Mouse (Mus musculus) hindbrain, embryonic 14.5 days (tissue): ENCODE results near the gene Ubr1. TPM values are rescaled to one million over a fixed set of nuclear protein-coding genes. Genes with fewer than 3 reads are reported as not detected.

Experiments used
- ATAC-seq: fragments of 200-750 bp; cut with Nextera tagmentation; 2 replicates; pipeline ENCODE4 v1.8.0; 2017; ENCODE audit warnings: moderate number of reproducible peaks, mild to moderate bottlenecking, moderate TSS enrichment, moderate library complexity; ENCODE audit not compliant: low FRiP score
- DNase-seq: peaks from one replicate; pipeline ENCODE4 v3.0.0-alpha.2; 2015; ENCODE audit warnings: low spot score
- H3K27ac ChIP-seq: fragments of 300-500 bp; sonication (generic); 2 replicates; pipeline ENCODE4 v1.5.1; 2014; ENCODE audit warnings: mild to moderate bottlenecking, moderate library complexity
- H3K27me3 ChIP-seq: fragments of 300-500 bp; sonication (generic); 2 replicates; pipeline ENCODE4 v1.6.1; 2014; ENCODE audit warnings: mild to moderate bottlenecking, low read length, mixed read lengths; ENCODE audit not compliant: control insufficient read depth, insufficient read depth
- H3K36me3 ChIP-seq: fragments of 300-500 bp; sonication (generic); replicated peaks from 2 replicates; pipeline ENCODE4 v1.6.1; 2014; ENCODE audit not compliant: control insufficient read depth, insufficient read depth
- H3K4me1 ChIP-seq: fragments of 300-500 bp; sonication (generic); replicated peaks from 2 replicates; pipeline ENCODE4 v1.6.1; 2014; ENCODE audit warnings: antibody characterized with exemption, low read length, mixed read lengths; ENCODE audit not compliant: control insufficient read depth, insufficient read depth
- H3K4me2 ChIP-seq: fragments of 300-500 bp; sonication (generic); replicated peaks from 2 replicates; pipeline ENCODE4 v1.6.1; 2014; ENCODE audit warnings: mild to moderate bottlenecking, moderate library complexity
- H3K4me3 ChIP-seq: fragments of 300-500 bp; sonication (generic); replicated peaks from 2 replicates; pipeline ENCODE4 v1.5.1; 2014; ENCODE audit warnings: mild to moderate bottlenecking, low read length
- H3K9ac ChIP-seq: fragments of 300-500 bp; sonication (generic); 2 replicates; pipeline ENCODE4 v1.6.1; 2014
- H3K9me3 ChIP-seq: fragments of 300-500 bp; sonication (generic); 2 replicates; pipeline ENCODE4 v1.6.1; 2016; ENCODE audit warnings: low read length; ENCODE audit not compliant: control insufficient read depth
- WGBS: fragments of 180-500 bp; shearing (Covaris S2); extraction: QIAGEN DNeasy Blood & Tissue Kit; methylation state at CpG from one replicate; pipeline ENCODE4 v1.1.7; 2014; 5-methylcytosine and 5-hydroxymethylcytosine counted together
- polyA plus RNA-seq: library from polyadenylated mRNA; unstranded; fragments of >200 nt; fragmentation: Nextera tagmentation; extraction: Ambion mirVana; gene quantifications from 2 replicates; pipeline ENCODE4 v1.2.1, GENCODE M21; 2014

Ubr1 gene
- polyA plus RNA-seq, 1 experiment from 2014 or later, result 32.8 TPM

DNA sequence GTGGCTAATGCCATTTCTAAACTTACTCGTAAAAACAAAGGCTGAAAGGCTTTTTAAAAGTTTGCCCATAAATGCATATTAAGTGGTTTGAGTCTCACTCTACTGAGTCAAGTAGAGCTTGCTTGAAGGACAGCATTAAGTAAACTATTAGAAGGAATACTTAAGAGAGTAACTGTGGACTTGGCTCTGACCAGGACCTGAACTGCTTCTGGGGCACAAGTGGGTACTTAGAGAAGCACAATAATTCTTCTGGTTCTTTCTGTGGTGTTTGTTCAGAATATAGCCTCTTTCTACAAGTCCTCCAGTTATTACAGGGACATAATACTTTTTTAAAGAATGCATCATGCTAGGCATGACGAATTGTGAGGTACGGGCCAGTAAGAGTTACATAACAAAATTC is 5.0 kb downstream of the Ubr1 start:
- Histone ChIP-seq H3K36me3 (peaks cover 16% of the 10 kb centered on the region), H3K27ac (no peak overlapping the region), H3K4me3 (no peak overlapping the region), H3K4me1 (peaks cover 15% of the 10 kb centered on the region), H3K4me2 (no peak overlapping the region), H3K9ac (no peak overlapping the region), H3K27me3 (no peaks in the 10 kb centered on the region), H3K9me3 (no peaks in the 10 kb centered on the region)
- 87% methylated on average over 3 of the region's 3 CpGs for WGBS
- ATAC-seq, result no peak
- no peak for DNase-seq

- ATAC-seq (no peak), DNase-seq (no peak)
- no peak overlapping the region for H3K4me2 ChIP-seq
- H3K9ac ChIP-seq, result no peak overlapping the region
- H3K9me3 ChIP-seq, result no peaks in the 10 kb centered on the region
- H3K4me3 ChIP-seq, result no peak overlapping the region
- H3K36me3 ChIP-seq, result peaks cover 28% of the 10 kb centered on the region
- 96% methylated on average over 7 of the region's 7 CpGs for WGBS
- 0 out of 2 replicates have a peak, but pooled peaks cover under 1% of the 10 kb centered on the region for H3K4me1 ChIP-seq
- H3K27me3 ChIP-seq, result no peaks in the 10 kb centered on the region
- H3K27ac ChIP-seq, result no peak overlapping the region
These were observed 7.4 kb downstream of the Ubr1 start for GRCm38 (mm10) chr2:120963110-120963509.

DNA sequence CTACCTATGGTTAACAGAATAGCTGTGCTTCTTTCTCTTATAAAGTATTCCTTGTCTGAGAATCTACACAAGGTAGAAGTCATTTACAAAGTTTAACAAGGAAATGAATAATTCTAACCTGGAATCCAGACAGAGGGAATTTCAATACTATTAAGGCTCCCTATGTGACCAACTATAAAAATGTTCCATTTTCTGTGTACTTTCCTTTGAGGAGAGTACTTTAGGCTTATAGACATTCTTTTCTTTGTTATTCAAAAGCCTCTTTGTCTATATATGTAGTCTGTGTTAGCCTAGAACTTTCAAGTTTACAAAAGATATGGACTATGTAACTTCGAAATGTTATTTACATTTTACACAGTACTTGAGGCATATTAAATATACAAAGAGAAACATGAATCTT is 10.3 kb downstream of the Ubr1 start:
- Histone ChIP-seq H3K27ac (no peak overlapping the region), H3K27me3 (no peaks in the 10 kb centered on the region), H3K4me3 (no peak overlapping the region), H3K36me3 (peaks cover 33% of the 10 kb centered on the region), H3K9ac (no peak overlapping the region), H3K9me3 (no peaks in the 10 kb centered on the region), H3K4me1 (no peaks in the 10 kb centered on the region), H3K4me2 (no peak overlapping the region)
- 94% methylated on average over 1 of the region's 1 CpGs for WGBS
- ATAC-seq (no peak), DNase-seq (no peak)

DNA sequence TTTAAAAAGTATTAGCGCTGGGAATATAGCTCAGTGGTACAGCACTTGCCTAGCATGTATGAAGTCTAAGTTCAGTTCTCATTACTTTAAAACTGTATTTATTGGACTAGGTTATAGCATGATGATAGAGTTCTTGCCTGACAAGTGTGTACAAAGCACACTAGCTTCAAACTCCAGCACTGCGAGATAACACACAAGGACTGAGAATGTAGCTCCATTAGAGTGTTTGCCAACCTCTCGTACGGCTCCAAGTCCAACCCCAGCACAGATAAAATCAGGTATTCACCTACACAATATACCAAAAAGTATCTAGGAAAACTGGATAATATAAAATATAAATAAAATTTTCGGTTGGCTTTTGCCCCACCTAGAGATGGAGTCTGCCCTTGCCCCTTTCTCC is 10.7 kb downstream of the Ubr1 start:
- Histone ChIP-seq H3K9me3 (no peaks in the 10 kb centered on the region), H3K4me3 (no peak overlapping the region), H3K4me1 (no peaks in the 10 kb centered on the region), H3K27me3 (no peaks in the 10 kb centered on the region), H3K27ac (no peak overlapping the region), H3K9ac (no peak overlapping the region), H3K4me2 (no peak overlapping the region), H3K36me3 (peaks cover 38% of the 10 kb centered on the region)
- DNase-seq, result no peak
- 94% methylated on average over 5 of the region's 5 CpGs for WGBS
- ATAC-seq, result no peak

GRCm38 (mm10) chr2:120959363-120959762 is 11.2 kb downstream of the Ubr1 start:
- H3K27ac ChIP-seq, result no peak overlapping the region
- ATAC-seq (no peak), DNase-seq (no peak)
- no peak overlapping the region for H3K9ac ChIP-seq
- H3K9me3 ChIP-seq, result no peaks in the 10 kb centered on the region
- H3K27me3 ChIP-seq, result no peaks in the 10 kb centered on the region
- no peaks in the 10 kb centered on the region for H3K4me1 ChIP-seq
- peaks cover 42% of the 10 kb centered on the region for H3K36me3 ChIP-seq
- WGBS, result 86% methylated on average over 2 of the region's 2 CpGs
- no peak overlapping the region for H3K4me3 ChIP-seq
- H3K4me2 ChIP-seq, result no peak overlapping the region

GRCm38 (mm10) chr2:120952176-120952938 is 18.2 kb downstream of the Ubr1 start:
- no peak overlapping the region for H3K4me3 ChIP-seq
- DNase-seq, result no peak
- no peak overlapping the region for H3K9ac ChIP-seq
- no peaks in the 10 kb centered on the region for H3K4me1 ChIP-seq
- no peaks in the 10 kb centered on the region for H3K9me3 ChIP-seq
- ATAC-seq, result no peak
- H3K36me3 ChIP-seq, result peaks cover 62% of the 10 kb centered on the region
- no peak overlapping the region for H3K4me2 ChIP-seq
- WGBS, result 82% methylated on average over 2 of the region's 2 CpGs
- H3K27ac ChIP-seq, result no peak overlapping the region
- H3K27me3 ChIP-seq, result no peaks in the 10 kb centered on the region

DNA sequence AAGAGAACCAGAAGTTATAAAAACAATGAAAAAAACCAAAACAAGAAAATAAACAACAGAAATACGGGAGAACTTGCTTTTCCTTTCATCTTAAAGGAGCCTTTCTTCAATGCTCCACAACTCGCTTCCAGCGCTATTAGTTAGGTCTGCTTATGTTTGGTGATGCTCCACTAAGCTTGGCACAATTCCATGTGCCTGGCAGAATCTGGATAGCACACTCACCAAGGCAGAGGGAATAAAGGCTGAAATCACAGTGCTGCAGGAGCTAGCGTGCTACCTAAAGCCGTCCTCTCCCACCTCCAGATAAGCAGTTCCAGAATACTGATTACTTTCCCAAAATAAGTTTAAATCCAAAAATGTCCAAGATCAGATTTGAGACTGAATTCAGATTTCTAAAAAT is 19.3 kb downstream of the Ubr1 start:
- no peak for ATAC-seq
- H3K4me2 ChIP-seq, result no peak overlapping the region
- no peak overlapping the region for H3K27ac ChIP-seq
- no peaks in the 10 kb centered on the region for H3K9me3 ChIP-seq
- H3K9ac ChIP-seq, result no peak overlapping the region
- H3K27me3 ChIP-seq, result no peaks in the 10 kb centered on the region
- H3K36me3 ChIP-seq, result peaks cover 74% of the 10 kb centered on the region
- H3K4me3 ChIP-seq, result no peak overlapping the region
- H3K4me1 ChIP-seq, result no peaks in the 10 kb centered on the region
- no peak for DNase-seq
- WGBS, result 85% methylated on average over 5 of the region's 5 CpGs

GRCm38 (mm10) chr2:120933038-120933437 is 37.5 kb downstream of the Ubr1 start:
- H3K4me3 ChIP-seq, result no peak overlapping the region
- H3K9me3 ChIP-seq, result no peaks in the 10 kb centered on the region
- H3K4me2 ChIP-seq, result no peak overlapping the region
- H3K36me3 ChIP-seq, result peaks cover 93% of the 10 kb centered on the region
- H3K9ac ChIP-seq, result no peak overlapping the region
- H3K4me1 ChIP-seq, result no peaks in the 10 kb centered on the region
- ATAC-seq, result no peak
- no peak overlapping the region for H3K27ac ChIP-seq
- DNase-seq, result no peak
- 97% methylated on average over 3 of the region's 3 CpGs for WGBS
- no peaks in the 10 kb centered on the region for H3K27me3 ChIP-seq

DNA sequence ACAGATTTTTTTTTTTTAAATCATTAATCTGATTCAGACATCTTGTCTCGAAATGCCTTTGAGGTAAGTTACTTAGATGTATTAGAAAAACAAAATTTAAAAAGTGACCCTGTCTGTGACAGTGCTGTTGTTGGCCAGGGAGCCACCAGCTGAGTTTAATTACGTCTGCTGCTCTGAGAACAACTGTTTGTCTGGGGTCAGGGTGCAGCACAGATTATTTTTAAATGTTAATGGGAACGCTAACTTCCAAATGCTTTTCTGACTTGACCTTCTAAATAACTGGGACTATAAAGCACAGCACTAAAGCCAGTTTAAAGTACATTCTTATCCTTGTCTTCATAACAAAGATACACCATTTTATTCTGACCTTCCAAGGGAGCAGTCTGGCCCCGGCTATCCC is 61.0 kb downstream of the Ubr1 start:
- Histone ChIP-seq H3K9ac (no peak overlapping the region), H3K4me2 (no peak overlapping the region), H3K27ac (no peak overlapping the region), H3K36me3 (peaks cover 63% of the 10 kb centered on the region), H3K4me3 (no peak overlapping the region), H3K27me3 (no peaks in the 10 kb centered on the region), H3K9me3 (no peaks in the 10 kb centered on the region), H3K4me1 (no peaks in the 10 kb centered on the region)
- DNase-seq, result no peak
- WGBS, result 81% methylated on average over 4 of the region's 4 CpGs
- ATAC-seq, result no peak

DNA sequence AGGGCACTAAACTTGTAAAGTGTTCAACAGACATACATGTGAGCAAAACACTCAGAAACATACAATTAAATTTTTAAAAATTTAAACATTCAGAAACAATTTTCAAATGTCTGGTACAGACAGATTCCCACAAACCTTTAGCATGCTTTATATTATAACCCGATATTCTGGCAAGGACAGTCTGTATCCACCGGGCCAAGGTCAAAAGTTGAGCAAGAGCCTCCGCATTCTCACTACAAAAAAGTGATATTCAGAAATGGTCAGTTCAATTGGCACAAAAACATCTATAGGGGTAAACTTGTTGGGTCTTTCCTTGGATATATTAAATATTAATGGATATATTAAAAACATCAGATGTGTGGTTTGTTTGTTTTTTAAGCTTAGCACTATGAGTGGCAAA is 74.2 kb downstream of the Ubr1 start:
- no peak overlapping the region for H3K27ac ChIP-seq
- no peak for ATAC-seq
- H3K36me3 ChIP-seq, result peaks cover 97% of the 10 kb centered on the region
- H3K4me2 ChIP-seq, result no peak overlapping the region
- H3K4me1 ChIP-seq, result no peaks in the 10 kb centered on the region
- H3K9me3 ChIP-seq, result no peaks in the 10 kb centered on the region
- no peak overlapping the region for H3K9ac ChIP-seq
- no peaks in the 10 kb centered on the region for H3K27me3 ChIP-seq
- 98% methylated on average over 3 of the region's 3 CpGs for WGBS
- no peak overlapping the region for H3K4me3 ChIP-seq
- DNase-seq, result no peak
